Mouse (Mus musculus) MEL (cell line): ENCODE measurements at regions not wholly inside any gene's neighbourhood (a gene's known extent, or its start where the extent isn't known, plus 50 kb on each side); places are given as distances from the start of the nearest gene placed in this dataset.

Experiments
- DNase-seq: peaks from one replicate; pipeline ENCODE4 v3.0.0; 2011; ENCODE audit warnings: low read depth, low spot score
- H3K27ac ChIP-seq: 2 replicates; pipeline ENCODE4 v1.5.1; 2012; ENCODE audit warnings: low read depth, mild to moderate bottlenecking, control low read depth, low read length, moderate library complexity; ENCODE audit not compliant: control insufficient read depth
- H3K27me3 ChIP-seq, 2 experiments: fragments of 150-350 bp in 1 of 2; sonication (generic) in 1 of 2; 2 replicates each; pipeline ENCODE4 v1.6.1; 2012; ENCODE audit warnings: low read length in 2 of 2, mild to moderate bottlenecking in 2 of 2, improper control_type of control experiment in 1 of 2, moderate library complexity in 1 of 2; ENCODE audit not compliant: insufficient read depth in 2 of 2, control insufficient read depth in 1 of 2
- H3K36me3 ChIP-seq, 2 experiments: 2 replicates each; pipeline ENCODE4 v1.6.1; 2012 to 2014; ENCODE audit warnings: low read length in 2 of 2, improper control_type of control experiment in 1 of 2, inconsistent platforms in 1 of 2, mild to moderate bottlenecking in 1 of 2; ENCODE audit not compliant: insufficient read depth in 2 of 2, control insufficient read depth in 1 of 2
- H3K4me1 ChIP-seq, 2 experiments: fragments of 150-350 bp in 1 of 2; sonication (generic) in 1 of 2; 2 replicates each; pipeline ENCODE4 v1.6.1; 2012; ENCODE audit warnings: low read length in 2 of 2, improper control_type of control experiment in 1 of 2, mild to moderate bottlenecking in 1 of 2; ENCODE audit not compliant: insufficient read depth in 2 of 2, control insufficient read depth in 1 of 2
- H3K4me3 ChIP-seq, 2 experiments: fragments of 150-350 bp in 1 of 2; sonication (generic) in 1 of 2; 2 replicates each; pipeline ENCODE4 v1.5.1; 2012; ENCODE audit warnings: low read depth in 2 of 2, low read length in 2 of 2, mild to moderate bottlenecking in 2 of 2, moderate library complexity in 2 of 2, control low read depth in 1 of 2, improper control_type of control experiment in 1 of 2; ENCODE audit not compliant: control insufficient read depth in 1 of 2, insufficient read depth in 1 of 2
- H3K79me2 ChIP-seq: 2 replicates; pipeline ENCODE4 v1.6.1; 2012; ENCODE audit warnings: mild to moderate bottlenecking, low read length, moderate library complexity; ENCODE audit not compliant: control insufficient read depth, poor library complexity, insufficient read depth
- H3K9ac ChIP-seq: 2 replicates; pipeline ENCODE4 v1.6.1; 2012; ENCODE audit warnings: low read depth, mild to moderate bottlenecking, control low read depth, low read length, moderate library complexity; ENCODE audit not compliant: control insufficient read depth, poor library complexity, severe bottlenecking
- H3K9me3 ChIP-seq: fragments of 150-350 bp; sonication (generic); replicated peaks from 2 replicates; pipeline ENCODE4 v1.6.1; 2012; ENCODE audit warnings: mild to moderate bottlenecking, low read length, improper control_type of control experiment, moderate library complexity; ENCODE audit not compliant: insufficient read depth
- E2F4 ChIP-seq: IDR thresholded peaks from 2 replicates; pipeline ENCODE4 v1.6.1; 2011; ENCODE audit warnings: low read depth, low read length, improper control_type of control experiment, borderline replicate concordance
- GABPA ChIP-seq: IDR thresholded peaks from 2 replicates; pipeline ENCODE4 v1.6.1; 2012; ENCODE audit warnings: low read depth, mild to moderate bottlenecking, inconsistent platforms, low read length, improper control_type of control experiment, moderate library complexity
- HCFC1 ChIP-seq: IDR thresholded peaks from 2 replicates; pipeline ENCODE4 v1.6.1; 2012; ENCODE audit warnings: low read depth, mild to moderate bottlenecking, inconsistent platforms, low read length, improper control_type of control experiment, moderate library complexity
- JUND ChIP-seq: IDR thresholded peaks from 2 replicates; pipeline ENCODE4 v1.6.1; 2011; ENCODE audit warnings: low read depth, mild to moderate bottlenecking, improper control_type of control experiment, low read length
- KAT2A ChIP-seq: conservative IDR thresholded peaks from 2 replicates; pipeline ENCODE4 v1.6.1; 2012; ENCODE audit warnings: low read depth, low read length, improper control_type of control experiment, inconsistent platforms
- MAFK ChIP-seq: IDR thresholded peaks from 2 replicates; pipeline ENCODE4 v1.6.1; 2011; ENCODE audit warnings: low read depth, mild to moderate bottlenecking, low read length, improper control_type of control experiment, borderline replicate concordance
- MAX ChIP-seq: IDR thresholded peaks from 2 replicates; pipeline ENCODE4 v1.6.1; 2011; ENCODE audit warnings: low read length, improper control_type of control experiment
- MEF2A ChIP-seq: IDR thresholded peaks from 2 replicates; pipeline ENCODE4 v1.6.1; 2014; ENCODE audit warnings: low read depth, mild to moderate bottlenecking, inconsistent platforms, low read length, improper control_type of control experiment; ENCODE audit not compliant: poor library complexity, insufficient replicate concordance, severe bottlenecking; ENCODE audit errors: extremely low read depth
- MXI1 ChIP-seq: IDR thresholded peaks from 2 replicates; pipeline ENCODE4 v1.6.1; 2011; ENCODE audit warnings: mild to moderate bottlenecking, low read depth, low read length, improper control_type of control experiment
- MYB ChIP-seq: IDR thresholded peaks from 2 replicates; pipeline ENCODE4 v1.6.1; 2011; ENCODE audit warnings: mild to moderate bottlenecking, low read depth, low read length, improper control_type of control experiment
- MYC ChIP-seq: IDR thresholded peaks from 2 replicates; pipeline ENCODE4 v1.6.1; 2011; ENCODE audit warnings: low read depth, mild to moderate bottlenecking, low read length, improper control_type of control experiment, moderate library complexity
- POLR2AphosphoS5 ChIP-seq: IDR thresholded peaks from 2 replicates; pipeline ENCODE4 v1.6.1; 2012; ENCODE audit warnings: low read depth, borderline replicate concordance, mild to moderate bottlenecking, inconsistent platforms, low read length, moderate library complexity, mixed read lengths
- SMC3 ChIP-seq: IDR thresholded peaks from 2 replicates; pipeline ENCODE4 v1.6.1; 2011; ENCODE audit warnings: low read depth, low read length, improper control_type of control experiment
- TBP ChIP-seq: IDR thresholded peaks from 2 replicates; pipeline ENCODE4 v1.8.0; 2011; ENCODE audit warnings: low read depth, low read length, improper control_type of control experiment
- UBTF ChIP-seq: IDR thresholded peaks from 2 replicates; pipeline ENCODE4 v1.6.1; 2012; ENCODE audit warnings: low read depth, mild to moderate bottlenecking, inconsistent platforms, low read length, improper control_type of control experiment, moderate library complexity, borderline replicate concordance; ENCODE audit not compliant: insufficient read depth

DNA sequence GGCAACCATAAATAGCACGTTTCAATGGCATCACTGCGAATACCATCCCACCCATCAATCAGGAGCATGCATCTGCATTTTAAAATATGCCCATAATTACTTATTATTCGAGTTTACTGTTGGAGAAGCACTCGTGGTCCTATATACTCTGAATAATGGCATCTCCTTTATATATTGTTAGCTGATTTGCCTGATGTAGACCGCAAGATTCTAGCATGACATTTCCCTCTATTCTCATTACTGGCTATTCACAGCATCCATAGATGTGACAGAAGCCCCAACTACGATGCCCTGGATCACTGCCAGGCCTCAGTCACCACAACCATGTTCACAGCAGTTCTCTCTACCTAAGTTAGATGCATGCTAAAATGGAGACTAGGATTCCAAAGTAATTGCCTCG lies 77.4 kb upstream of the Epha4 start:
- Histone ChIP-seq H3K79me2 (no peaks in the 10 kb centered on the region), H3K36me3 (no peaks in the 10 kb centered on the region), H3K27me3 (no peaks in the 10 kb centered on the region), H3K9ac (no peak overlapping the region), H3K4me3 (no peak overlapping the region), H3K27ac (no peak overlapping the region), H3K4me1 (no peaks in the 10 kb centered on the region), H3K9me3 (no peaks in the 10 kb centered on the region)
- DNase-seq, result no peak
- no peak for TF ChIP-seq MEF2A
- TF ChIP-seq MAX, result no peak
- TF ChIP-seq MXI1, result no peak
- TF ChIP-seq E2F4, result no peak
- no peak for TF ChIP-seq MYB
- TF ChIP-seq TBP, result no peak
- no peak for TF ChIP-seq SMC3
- TF ChIP-seq GABPA, result no peak

- no peak overlapping the region for H3K4me3 ChIP-seq
- no peaks in the 10 kb centered on the region for H3K36me3 ChIP-seq
- DNase-seq, result no peak
- no peaks in the 10 kb centered on the region for H3K79me2 ChIP-seq
- no peaks in the 10 kb centered on the region for H3K4me1 ChIP-seq
- no peak overlapping the region for H3K9ac ChIP-seq
- no peaks in the 10 kb centered on the region for H3K27me3 ChIP-seq
- no peak overlapping the region for H3K27ac ChIP-seq
- TF ChIP-seq SMC3, result 0 out of 2 replicates have a peak, but pooled peaks have one; percentile 3
- TF ChIP-seq UBTF, result no peak
- TF ChIP-seq, all 39 proteins: peak for 1
- H3K9me3 ChIP-seq, result no peaks in the 10 kb centered on the region
Observed at GRCm38 (mm10) chr1:77589423-77589822, 74.5 kb upstream of the Epha4 start.

GRCm38 (mm10) chr1:77585520-77585919 lies 70.6 kb upstream of the Epha4 start:
- no peaks in the 10 kb centered on the region for H3K4me1 ChIP-seq
- H3K27me3 ChIP-seq, result no peaks in the 10 kb centered on the region
- no peaks in the 10 kb centered on the region for H3K9me3 ChIP-seq
- H3K27ac ChIP-seq, result no peak overlapping the region
- H3K79me2 ChIP-seq, result no peaks in the 10 kb centered on the region
- TF ChIP-seq TBP, result no peak
- no peak for DNase-seq
- H3K36me3 ChIP-seq, result no peaks in the 10 kb centered on the region
- H3K9ac ChIP-seq, result no peak overlapping the region
- H3K4me3 ChIP-seq, result no peak overlapping the region

DNA sequence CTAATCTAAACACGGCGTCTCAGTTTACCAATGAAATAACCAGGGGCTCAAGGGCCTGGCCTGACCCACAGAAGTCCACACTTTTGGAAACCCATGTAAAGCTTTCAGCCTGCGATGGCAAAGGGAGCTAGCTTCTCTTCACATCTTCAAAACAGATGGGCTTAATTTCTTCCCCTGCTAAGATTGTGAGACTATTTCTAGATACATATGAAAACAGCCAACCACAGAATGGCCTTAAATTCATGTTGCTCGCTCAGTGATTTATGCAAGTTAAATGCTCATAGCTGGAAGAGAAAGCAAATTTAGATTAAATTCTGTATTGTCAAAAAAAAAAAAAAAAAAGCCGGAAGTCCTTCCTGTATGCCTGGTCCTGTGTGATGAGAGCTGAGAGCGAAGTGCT lies 53.2 kb upstream of the Epha4 start:
- Histone ChIP-seq H3K27ac (no peak overlapping the region), H3K79me2 (no peaks in the 10 kb centered on the region), H3K9ac (no peak overlapping the region), H3K4me1 (no peaks in the 10 kb centered on the region), H3K27me3 (no peaks in the 10 kb centered on the region), H3K9me3 (no peaks in the 10 kb centered on the region), H3K36me3 (no peaks in the 10 kb centered on the region), H3K4me3 (no peak overlapping the region)
- no peak for DNase-seq
- TF ChIP-seq KAT2A (no peak), TBP (no peak), MYC (no peak), HCFC1 (no peak), POLR2AphosphoS5 (no peak), UBTF (no peak), JUND (no peak), MAX (no peak), MAFK (no peak)
